Mouse (Mus musculus): ENCODE results near the gene Grcc10. TPM values are rescaled to one million over a fixed set of nuclear protein-coding genes. Genes with fewer than 3 reads are reported as not detected.

Gene Grcc10
- polyA plus RNA-seq, 1 experiment from 2014 or later, result 301 TPM

DNA sequence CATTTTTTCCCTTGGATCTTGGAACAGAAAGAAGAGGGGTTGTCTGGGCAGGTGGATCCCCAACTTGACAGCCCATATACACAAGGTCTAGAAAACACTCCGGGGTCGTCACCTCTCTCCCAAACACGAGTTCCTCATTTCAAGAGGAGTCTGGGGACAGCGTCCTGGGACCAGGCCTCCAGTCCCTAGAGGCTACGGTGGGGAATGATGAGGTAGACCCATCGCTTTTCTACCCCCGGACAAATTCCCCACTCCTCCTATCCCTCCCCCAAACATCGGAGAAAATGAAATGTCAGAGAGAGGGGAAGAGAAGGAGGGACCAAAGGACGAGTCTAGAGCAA, 27.5 kb upstream of the Grcc10 start:
- WGBS, result 3% methylated on average over 9 of the region's 9 CpGs
- peaks cover 66% of the 10 kb centered on the region for H3K27me3 ChIP-seq (ENCODE audit: insufficient read depth, poor library complexity, severe bottlenecking)
- no peak for DNase-seq (ENCODE audit: low spot score)

GRCm38 (mm10) chr6:124767920-124768703, 26.9 kb upstream of the Grcc10 start:
- Histone ChIP-seq H3K36me3 (no peaks in the 10 kb centered on the region), H3K27me3 (ENCODE audit: insufficient read depth, poor library complexity, severe bottlenecking) (peaks cover 67% of the 10 kb centered on the region), H3K4me1 (peaks cover 33% of the 10 kb centered on the region), H3K4me3 (peak overlapping the region; percentile 71), H3K9me3 (no peaks in the 10 kb centered on the region), H3K27ac (peak overlapping the region; percentile 13; the same call in 1 of the 2 replicates)
- WGBS, result 19% methylated on average over 19 of the region's 19 CpGs
- DNase-seq (ENCODE audit: low spot score), result no peak

More for the DNA sequence above, 27.5 kb upstream of the Grcc10 start:
- H3K27ac ChIP-seq, result 0 out of 2 replicates have a peak overlapping the region, but pooled peaks have one; percentile 74
- no peaks in the 10 kb centered on the region for H3K36me3 ChIP-seq
- peak overlapping the region; percentile 71 for H3K4me3 ChIP-seq
- no peaks in the 10 kb centered on the region for H3K9me3 ChIP-seq
- peaks cover 33% of the 10 kb centered on the region for H3K4me1 ChIP-seq

DNA sequence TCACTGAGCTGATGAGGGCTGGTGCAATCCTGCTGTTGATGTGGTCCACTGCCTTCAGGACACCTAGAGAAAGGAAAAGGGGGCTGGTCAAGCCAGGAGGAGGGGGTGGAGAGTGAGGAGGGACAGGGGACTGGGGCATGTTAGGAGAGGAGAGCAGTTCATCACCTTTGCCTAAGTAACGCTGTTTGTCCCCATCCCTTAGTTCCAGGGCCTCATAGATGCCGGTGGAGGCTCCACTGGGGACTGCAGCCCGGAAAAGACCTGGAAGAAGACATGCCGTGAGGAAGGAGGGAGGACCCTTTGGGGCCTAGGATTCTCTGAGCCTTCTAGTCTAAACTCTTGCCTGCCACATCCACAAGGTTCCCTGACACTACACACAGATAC, 26.4 kb upstream of the Grcc10 start:
- Histone ChIP-seq H3K4me3 (no peak overlapping the region), H3K27ac (no peak overlapping the region), H3K27me3 (ENCODE audit: insufficient read depth, poor library complexity, severe bottlenecking) (peaks cover 67% of the 10 kb centered on the region), H3K4me1 (peaks cover 33% of the 10 kb centered on the region), H3K9me3 (no peaks in the 10 kb centered on the region), H3K36me3 (no peaks in the 10 kb centered on the region)
- 29% methylated on average over 4 of the region's 4 CpGs for WGBS
- no peak for DNase-seq (ENCODE audit: low spot score)

DNA sequence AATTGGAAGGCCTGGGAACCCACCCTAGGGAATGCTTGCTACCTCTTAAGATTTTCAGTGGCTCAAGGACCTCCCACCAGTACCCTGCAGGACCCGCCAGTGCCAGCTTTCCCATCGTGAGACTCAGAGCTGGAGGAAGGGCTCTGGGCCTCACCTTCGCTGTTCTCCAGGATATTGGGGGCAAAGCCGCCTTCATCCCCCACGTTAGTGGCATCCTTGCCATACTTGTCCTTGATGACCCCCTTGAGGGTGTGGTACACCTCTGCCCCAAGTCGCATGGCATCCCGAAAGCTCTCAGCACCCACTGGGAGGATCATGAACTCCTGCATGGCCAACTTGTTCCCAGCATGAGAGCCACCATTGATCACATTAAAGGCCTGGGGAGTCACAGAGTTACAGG, 24.8 kb upstream of the Grcc10 start:
- Histone ChIP-seq H3K4me1 (peaks cover 33% of the 10 kb centered on the region), H3K27ac (no peak overlapping the region), H3K9me3 (no peaks in the 10 kb centered on the region), H3K4me3 (no peak overlapping the region), H3K36me3 (no peaks in the 10 kb centered on the region), H3K27me3 (ENCODE audit: insufficient read depth, poor library complexity, severe bottlenecking) (peaks cover 70% of the 10 kb centered on the region)
- 76% methylated on average over 7 of the region's 7 CpGs for WGBS
- no peak for DNase-seq (ENCODE audit: low spot score)

DNA sequence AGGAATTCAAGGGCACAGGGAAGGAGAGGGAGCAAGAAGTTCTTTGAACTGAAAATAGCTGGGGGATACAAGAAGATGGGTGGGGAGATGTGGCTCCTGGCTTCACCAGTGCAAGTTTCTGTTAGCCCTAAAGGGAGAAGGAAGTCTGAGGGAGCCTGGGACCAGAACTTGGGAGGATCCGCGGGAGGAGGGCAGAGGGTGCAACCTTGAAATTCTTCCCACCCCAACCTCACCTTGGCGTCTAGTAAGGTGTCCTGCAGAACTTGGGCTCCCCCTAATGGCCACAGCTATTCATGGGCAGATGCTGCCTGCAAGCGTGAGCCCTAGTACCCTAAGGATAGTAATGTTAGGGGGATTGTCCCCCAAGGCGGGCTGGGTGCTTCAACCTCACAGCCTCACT, 18.1 kb upstream of the Grcc10 start:
- Histone ChIP-seq H3K9me3 (no peaks in the 10 kb centered on the region), H3K4me1 (peaks cover 46% of the 10 kb centered on the region), H3K36me3 (no peaks in the 10 kb centered on the region), H3K27me3 (ENCODE audit: insufficient read depth, poor library complexity, severe bottlenecking) (peaks cover 25% of the 10 kb centered on the region), H3K4me3 (peak overlapping the region; percentile 28), H3K27ac (peak overlapping the region; percentile 98)
- WGBS, result under 1% methylated on average over 5 of the region's 5 CpGs
- DNase-seq (ENCODE audit: low spot score), result peak; percentile 92

GRCm38 (mm10) chr6:124758849-124759232, 17.7 kb upstream of the Grcc10 start:
- Histone ChIP-seq H3K9me3 (no peaks in the 10 kb centered on the region), H3K4me1 (peaks cover 49% of the 10 kb centered on the region), H3K27me3 (ENCODE audit: insufficient read depth, poor library complexity, severe bottlenecking) (peaks cover 25% of the 10 kb centered on the region), H3K4me3 (peak overlapping the region; percentile 28), H3K27ac (peak overlapping the region; percentile 98), H3K36me3 (no peaks in the 10 kb centered on the region)
- WGBS, result 50% methylated on average over 2 of the region's 2 CpGs
- no peak for DNase-seq (ENCODE audit: low spot score)

- H3K4me1 ChIP-seq, result peaks cover 50% of the 10 kb centered on the region
- peak overlapping the region; percentile 92 for H3K4me3 ChIP-seq
- WGBS, result 44% methylated on average over 5 of the region's 5 CpGs
- H3K27me3 ChIP-seq (ENCODE audit: insufficient read depth, poor library complexity, severe bottlenecking), result peaks cover 19% of the 10 kb centered on the region
- no peaks in the 10 kb centered on the region for H3K36me3 ChIP-seq
- no peaks in the 10 kb centered on the region for H3K9me3 ChIP-seq
- peak overlapping the region; percentile 98 for H3K27ac ChIP-seq
- no peak for DNase-seq (ENCODE audit: low spot score)
These were observed 17.0 kb upstream of the Grcc10 start for GRCm38 (mm10) chr6:124757909-124758848.

- Histone ChIP-seq H3K9me3 (no peaks in the 10 kb centered on the region), H3K36me3 (no peaks in the 10 kb centered on the region), H3K27ac (peak overlapping the region; percentile 98), H3K27me3 (ENCODE audit: insufficient read depth, poor library complexity, severe bottlenecking) (peaks cover 11% of the 10 kb centered on the region; the same call in 1 of the 2 replicates), H3K4me1 (peaks cover 50% of the 10 kb centered on the region), H3K4me3 (peak overlapping the region; percentile 92)
- 10% methylated on average over 5 of the region's 5 CpGs for WGBS
- DNase-seq (ENCODE audit: low spot score), result no peak
These were observed 16.2 kb upstream of the Grcc10 start for GRCm38 (mm10) chr6:124757351-124757880.

- H3K4me1 ChIP-seq, result peaks cover 50% of the 10 kb centered on the region
- peaks cover 7% of the 10 kb centered on the region; the same call in 1 of the 2 replicates for H3K27me3 ChIP-seq (ENCODE audit: insufficient read depth, poor library complexity, severe bottlenecking)
- H3K9me3 ChIP-seq, result no peaks in the 10 kb centered on the region
- H3K4me3 ChIP-seq, result peak overlapping the region; percentile 92
- WGBS, result under 1% methylated on average over 51 of the region's 54 CpGs
- H3K36me3 ChIP-seq, result no peaks in the 10 kb centered on the region
- H3K27ac ChIP-seq, result peak overlapping the region; percentile 98
- peak; percentile 91 for DNase-seq (ENCODE audit: low spot score)
These were observed 15.6 kb upstream of the Grcc10 start for GRCm38 (mm10) chr6:124756652-124757350.

- Histone ChIP-seq H3K9me3 (no peaks in the 10 kb centered on the region), H3K4me3 (peak within 1 kb of the TSS; percentile 92), H3K4me1 (peaks cover 50% of the 10 kb centered on the region), H3K27ac (peak within 1 kb of the TSS; percentile 98), H3K36me3 (no peaks in the 10 kb centered on the region), H3K27me3 (ENCODE audit: insufficient read depth, poor library complexity, severe bottlenecking) (0 out of 2 replicates have a peak, but pooled peaks cover 2% of the 10 kb centered on the region)
- DNase-seq (ENCODE audit: low spot score), result peak; percentile 83
- 1% methylated on average over 93 of the region's 100 CpGs for WGBS
These were observed 14.8 kb upstream of the Grcc10 start, which contains the start of the genes Gm45234 and Atn1 for GRCm38 (mm10) chr6:124755831-124756595. Gm45234 (minus strand) TSS chr6:124756021. Atn1 (minus strand) TSS chr6:124756524.

DNA sequence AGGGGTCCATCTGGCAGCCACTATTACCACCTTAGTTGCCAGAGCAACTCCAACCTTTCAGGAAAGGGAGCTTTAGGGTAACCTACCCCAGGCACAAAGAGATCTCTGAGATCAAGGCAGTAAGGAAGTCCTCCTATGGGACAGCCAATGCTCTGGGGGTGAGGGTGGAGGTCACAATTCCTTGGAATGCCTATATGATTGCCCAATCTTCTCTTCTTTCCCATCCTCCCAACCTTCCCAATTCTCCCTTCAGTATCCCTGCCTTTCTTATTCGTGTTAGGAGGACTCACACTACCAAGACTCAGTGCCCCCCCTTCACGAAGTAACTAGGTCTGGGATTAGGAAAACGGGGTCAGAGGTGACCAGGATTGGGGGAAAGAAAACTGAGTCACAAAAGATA, 14.1 kb upstream of the Grcc10 start:
- H3K27me3 ChIP-seq (ENCODE audit: insufficient read depth, poor library complexity, severe bottlenecking), result no peaks in the 10 kb centered on the region
- H3K4me1 ChIP-seq, result peaks cover 50% of the 10 kb centered on the region
- H3K9me3 ChIP-seq, result no peaks in the 10 kb centered on the region
- DNase-seq (ENCODE audit: low spot score), result no peak
- 6% methylated on average over 3 of the region's 3 CpGs for WGBS
- H3K4me3 ChIP-seq, result peak overlapping the region; percentile 92
- no peaks in the 10 kb centered on the region for H3K36me3 ChIP-seq
- H3K27ac ChIP-seq, result peak overlapping the region; percentile 98

- H3K36me3 ChIP-seq, result peaks cover 10% of the 10 kb centered on the region
- DNase-seq (ENCODE audit: low spot score), result no peak
- no peaks in the 10 kb centered on the region for H3K9me3 ChIP-seq
- H3K27me3 ChIP-seq (ENCODE audit: insufficient read depth, poor library complexity, severe bottlenecking), result no peaks in the 10 kb centered on the region
- H3K4me3 ChIP-seq, result no peak overlapping the region
- 85% methylated on average over 2 of the region's 2 CpGs for WGBS
- H3K27ac ChIP-seq, result no peak overlapping the region
- peaks cover 43% of the 10 kb centered on the region for H3K4me1 ChIP-seq
These were observed 12.7 kb upstream of the Grcc10 start for GRCm38 (mm10) chr6:124753861-124754260.

Measured in heart, embryonic 10.5 days (tissue).